Mouse (Mus musculus) activated CD4-positive, CD25-positive, alpha-beta regulatory T cell, adult 4 months (primary cell): ENCODE data around the gene Ikbkg. TPM values are rescaled to one million over a fixed set of nuclear protein-coding genes. Genes with fewer than 3 reads are reported as not detected.
A peak's percentile ranks its signal among the peaks of the same experiment; 100 is the strongest.
"Not testable (repeated sequence)": the region's sequence is repeated elsewhere in the genome, so short reads cannot be mapped to it uniquely, and the experiment has no call there.

Source experiments
- ATAC-seq: one replicate; pipeline ENCODE4 v1.8.0; 2017
- polyA plus RNA-seq, 2 experiments: library from polyadenylated mRNA; unstranded; fragments of 100-300 nt; shearing (Covaris generic); gene quantifications; one replicate each; pipeline ENCODE4 v1.2.1; 2017

The Ikbkg gene
- 10 to 100 TPM; 35.4 to 38.5 TPM for polyA plus RNA-seq

DNA sequence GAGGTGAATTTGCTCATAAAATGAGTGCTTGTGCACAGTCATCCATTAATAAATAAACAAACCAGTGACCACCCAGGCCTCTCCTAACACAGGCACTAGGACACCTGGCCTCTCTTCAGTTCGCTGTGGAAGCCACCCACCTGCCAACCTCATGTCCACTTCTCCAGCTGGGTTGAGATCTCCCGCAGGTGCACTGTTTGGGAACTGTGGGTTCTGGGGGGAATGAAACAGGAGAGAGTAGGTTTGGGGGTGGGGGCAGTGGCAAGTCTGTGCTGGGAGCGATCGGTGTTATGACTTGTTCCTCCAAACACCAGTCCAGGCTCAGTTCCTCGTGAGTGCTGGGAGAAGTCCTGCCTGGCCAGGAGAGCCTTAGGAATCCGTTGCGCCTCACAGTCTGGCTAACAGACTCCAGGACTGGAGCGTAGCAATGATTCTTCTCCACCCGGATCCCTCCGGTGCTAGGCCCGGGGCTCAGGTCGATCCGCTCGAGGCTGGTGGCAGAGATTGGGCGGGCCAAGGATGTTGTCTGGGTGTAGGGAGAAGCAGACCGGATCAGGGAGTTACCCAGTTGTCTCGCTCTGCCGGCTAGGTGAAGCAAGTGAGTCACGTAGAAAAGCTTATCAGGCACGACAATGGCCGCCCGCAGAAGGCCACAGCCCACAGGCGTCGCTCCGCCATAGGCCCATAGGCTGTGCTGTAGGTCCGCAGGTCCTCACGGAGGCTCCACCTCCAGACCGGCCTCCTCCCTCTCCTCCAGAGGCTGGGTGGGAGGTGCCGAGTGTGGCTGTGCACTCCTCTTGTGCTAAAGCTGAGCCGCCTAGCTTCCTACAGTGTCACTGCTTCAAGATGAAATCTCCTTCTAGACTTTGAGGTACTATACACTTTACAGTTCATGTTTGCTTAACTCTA lies at the start of gene Ikbkg, which contains the start of gene Fam3a:
TSS of gene Ikbkg (plus strand) at position 756 of the 909 bp plus-strand sequence.
TSS of gene Fam3a (minus strand) at position 738 of the 909 bp plus-strand sequence.
- ATAC-seq = peak; percentile 98

- ATAC-seq = no peak
Measured at GRCm38 (mm10) chrX:74352645-74353466, 40.2 kb upstream of the Ikbkg start.

- ATAC-seq = peak; percentile 77
Measured at GRCm38 (mm10) chrX:74353467-74353770, 39.7 kb upstream of the Ikbkg start, which contains the start of gene Lage3. Gene Lage3 (minus strand): TSS chrX:74353618.

GRCm38 (mm10) chrX:74357069-74357468 lies 36.0 kb upstream of the Ikbkg start:
- not testable (repeated sequence) for ATAC-seq

DNA sequence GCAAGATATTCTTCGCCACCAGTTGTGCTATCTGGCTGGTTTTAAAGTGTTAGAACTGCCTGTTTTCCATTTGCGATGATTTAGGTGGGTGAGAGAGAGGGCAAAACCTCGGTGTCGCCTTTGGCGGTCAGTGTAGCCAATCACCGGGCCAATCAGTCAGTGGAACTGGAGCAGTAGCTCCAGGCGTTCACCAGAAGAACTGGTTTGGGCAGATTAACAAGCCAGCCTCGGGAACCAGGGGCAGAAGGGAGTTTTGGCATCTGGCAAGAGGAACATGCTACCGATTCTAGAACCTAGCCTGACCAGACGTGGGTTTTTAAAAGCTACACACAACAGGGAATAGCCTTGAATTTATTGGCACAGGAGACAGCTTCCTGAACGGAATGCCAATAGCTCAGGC lies 33.9 kb upstream of the Ikbkg start:
- ATAC-seq = no peak

GRCm38 (mm10) chrX:74367512-74367911 lies 25.6 kb upstream of the Ikbkg start:
- no peak for ATAC-seq

DNA sequence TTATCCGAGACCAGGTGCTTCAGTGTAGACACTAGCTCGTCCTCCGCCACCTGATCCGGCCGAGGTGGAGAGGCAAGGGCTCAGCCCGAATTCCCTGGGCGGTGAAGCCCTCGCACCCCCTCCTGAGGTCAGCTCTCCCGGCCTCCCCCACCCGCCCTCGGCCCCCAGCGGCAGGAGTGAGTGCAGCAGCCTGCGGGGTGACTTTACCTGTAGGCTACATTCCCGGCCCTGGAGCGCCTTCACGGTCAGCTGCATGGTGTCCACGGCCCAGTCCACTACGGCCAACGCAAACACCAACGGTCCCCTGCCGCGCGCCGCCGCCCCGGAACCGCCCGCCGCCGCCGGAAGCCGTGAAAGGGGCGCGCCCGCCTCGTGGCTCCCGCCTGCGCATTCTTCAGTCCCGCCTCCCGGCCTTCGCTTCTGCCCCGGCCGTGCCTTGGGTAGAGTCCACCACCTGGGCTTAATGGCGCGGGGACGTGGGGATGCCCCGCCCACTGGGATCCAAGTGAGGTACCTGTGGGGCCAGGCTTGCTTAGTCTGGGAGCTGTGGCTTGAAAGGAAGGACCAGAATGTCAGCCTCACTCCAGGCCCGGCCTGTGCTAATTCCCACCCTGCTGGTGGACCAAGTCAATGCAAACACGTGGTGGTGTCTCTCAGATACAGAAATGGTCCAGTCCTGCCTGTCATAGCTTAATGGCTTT lies 24.7 kb upstream of the Ikbkg start:
- peak; percentile 42 for ATAC-seq

DNA sequence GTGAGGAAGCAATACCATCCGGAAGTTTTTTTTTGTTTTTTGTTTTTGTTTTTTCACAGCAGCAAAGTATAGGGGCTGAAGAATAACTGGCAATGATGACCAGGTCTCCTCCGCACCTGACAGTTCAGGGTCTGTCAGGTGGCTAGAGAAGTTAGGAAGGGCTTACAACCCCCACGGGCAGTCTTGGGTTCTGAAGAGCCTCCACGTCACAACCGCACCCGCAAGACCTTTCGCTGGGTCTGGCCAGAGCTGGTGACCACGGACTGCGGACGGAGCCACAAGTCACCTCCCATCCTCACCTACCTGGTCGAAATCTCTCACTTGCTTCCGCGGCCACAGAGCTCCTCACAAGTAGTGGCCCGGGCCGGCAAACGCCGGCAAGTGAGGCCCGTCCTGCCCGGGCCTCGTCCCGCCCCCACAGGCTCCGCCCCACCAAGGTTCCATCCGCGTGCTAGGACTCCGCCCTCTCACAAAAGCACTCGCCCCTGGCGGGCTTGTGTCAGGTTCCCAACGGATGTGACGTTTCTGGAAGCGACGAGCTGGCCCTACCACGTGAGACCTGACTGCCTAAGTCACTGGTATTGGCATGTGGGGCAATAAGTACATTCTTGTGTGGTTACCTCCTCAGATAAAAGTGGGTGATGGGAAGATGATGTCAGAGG lies 20.1 kb upstream of the Ikbkg start, which contains the start of the genes Ubl4a and Slc10a3:
TSS of gene Ubl4a (minus strand) at position 331 of the 662 bp plus-strand sequence.
TSS of gene Slc10a3 (minus strand) at position 462 of the 662 bp plus-strand sequence.
- ATAC-seq = peak; percentile 95

GRCm38 (mm10) chrX:74384451-74384850 lies 8.6 kb upstream of the Ikbkg start:
- ATAC-seq = no peak

GRCm38 (mm10) chrX:74388153-74388552 lies 4.9 kb upstream of the Ikbkg start:
- ATAC-seq = no peak

GRCm38 (mm10) chrX:74400136-74400535 lies 7.0 kb downstream of the Ikbkg start:
- no peak for ATAC-seq

DNA sequence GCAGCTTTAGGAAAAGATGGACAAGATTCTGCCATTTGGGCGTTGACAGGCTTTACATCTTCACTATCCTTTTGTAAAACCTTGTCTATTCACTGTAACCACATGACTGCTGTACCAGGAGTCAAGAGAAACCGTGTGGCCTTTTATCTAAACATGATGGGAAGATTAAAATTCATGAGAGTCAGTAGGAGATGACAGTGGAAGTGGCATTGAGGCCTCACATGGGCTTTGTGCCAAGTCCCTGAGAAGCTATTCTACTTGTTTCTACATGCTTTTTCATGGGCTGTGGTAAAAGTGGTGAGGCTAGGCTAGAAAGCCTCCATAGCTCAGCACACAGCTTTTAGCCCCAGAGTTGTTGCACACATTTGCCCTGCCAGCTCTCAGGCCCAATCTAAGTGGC lies 15.2 kb downstream of the Ikbkg start:
- no peak for ATAC-seq

DNA sequence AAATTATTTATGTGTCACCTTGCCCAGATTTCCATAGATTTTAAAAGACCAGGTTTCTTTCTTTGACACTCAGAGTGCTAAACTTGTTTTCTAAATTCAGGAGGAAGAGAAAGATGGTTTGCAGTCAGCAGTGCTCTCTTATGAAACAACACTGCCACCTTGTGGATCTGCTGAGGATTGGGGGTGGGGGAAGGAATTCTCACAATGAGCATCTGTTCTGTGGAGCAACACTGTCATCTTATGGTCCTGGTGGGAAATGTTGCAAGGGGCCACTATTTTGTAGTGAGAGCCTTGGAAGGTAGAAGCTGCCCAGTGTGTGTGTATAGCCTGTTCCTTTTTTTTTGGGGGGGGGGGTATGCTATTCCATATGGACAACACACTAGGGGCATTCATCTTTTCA lies 20.3 kb downstream of the Ikbkg start:
- peak; percentile 84 for ATAC-seq

DNA sequence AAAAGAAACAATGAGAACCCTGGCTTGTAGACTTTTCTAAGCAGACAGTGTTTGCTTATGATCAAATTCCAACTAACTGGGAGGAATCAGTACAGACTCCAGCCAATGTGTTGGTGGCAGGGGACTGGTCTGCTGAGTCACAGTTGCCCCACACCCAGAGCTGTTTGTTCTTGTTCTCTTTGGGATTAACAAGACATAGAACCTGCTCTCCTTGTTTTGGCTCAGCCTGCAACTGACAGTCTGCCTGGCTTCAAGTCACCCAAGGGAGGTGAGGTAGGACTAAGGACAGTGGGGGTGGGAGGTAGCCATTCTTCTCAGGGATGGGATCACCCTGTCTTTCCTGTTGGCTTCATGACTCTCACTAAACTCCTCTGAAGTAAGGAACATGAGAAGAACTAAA lies 31.4 kb downstream of the Ikbkg start:
- ATAC-seq = no peak

- ATAC-seq = no peak
Measured at GRCm38 (mm10) chrX:74425195-74425594, 32.1 kb downstream of the Ikbkg start.

DNA sequence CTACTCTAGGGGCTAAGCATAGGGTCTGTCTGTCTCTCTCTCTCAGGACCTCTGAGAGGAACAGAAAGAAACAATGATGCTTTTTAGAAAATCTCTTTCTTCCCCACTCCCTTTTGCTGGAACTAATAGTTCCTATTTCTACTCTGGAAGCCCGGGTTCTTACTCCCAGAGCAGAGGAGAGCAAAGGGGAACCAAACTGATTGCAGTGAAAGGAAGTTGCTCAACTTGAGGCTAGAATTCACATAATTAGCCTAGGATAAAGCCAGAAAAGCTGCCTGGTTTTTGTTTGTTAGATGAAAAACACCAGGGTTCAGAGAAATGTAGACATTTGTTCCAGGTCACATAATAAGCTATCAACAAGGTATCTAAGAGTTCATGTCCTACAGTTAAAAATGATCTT lies 33.2 kb downstream of the Ikbkg start:
- no peak for ATAC-seq

DNA sequence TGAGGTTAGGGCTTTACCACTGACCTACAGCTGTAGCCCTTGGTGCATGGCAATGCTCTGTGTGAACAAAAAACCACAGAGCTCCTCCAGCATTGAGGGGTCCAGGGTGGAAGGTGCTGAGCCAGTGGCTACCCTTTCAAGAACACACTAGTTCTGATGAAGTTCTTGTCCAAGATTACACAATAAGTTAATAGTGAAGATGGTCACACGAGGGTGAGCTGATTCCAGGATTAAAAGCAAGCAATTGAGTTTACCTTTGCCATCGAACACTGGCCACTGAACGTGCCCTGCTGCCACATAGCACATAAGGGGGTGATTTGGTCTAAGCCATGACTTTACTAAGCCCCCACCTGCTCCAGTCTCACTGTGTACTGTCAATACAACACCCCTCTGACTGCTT lies 34.0 kb downstream of the Ikbkg start:
- ATAC-seq = no peak

DNA sequence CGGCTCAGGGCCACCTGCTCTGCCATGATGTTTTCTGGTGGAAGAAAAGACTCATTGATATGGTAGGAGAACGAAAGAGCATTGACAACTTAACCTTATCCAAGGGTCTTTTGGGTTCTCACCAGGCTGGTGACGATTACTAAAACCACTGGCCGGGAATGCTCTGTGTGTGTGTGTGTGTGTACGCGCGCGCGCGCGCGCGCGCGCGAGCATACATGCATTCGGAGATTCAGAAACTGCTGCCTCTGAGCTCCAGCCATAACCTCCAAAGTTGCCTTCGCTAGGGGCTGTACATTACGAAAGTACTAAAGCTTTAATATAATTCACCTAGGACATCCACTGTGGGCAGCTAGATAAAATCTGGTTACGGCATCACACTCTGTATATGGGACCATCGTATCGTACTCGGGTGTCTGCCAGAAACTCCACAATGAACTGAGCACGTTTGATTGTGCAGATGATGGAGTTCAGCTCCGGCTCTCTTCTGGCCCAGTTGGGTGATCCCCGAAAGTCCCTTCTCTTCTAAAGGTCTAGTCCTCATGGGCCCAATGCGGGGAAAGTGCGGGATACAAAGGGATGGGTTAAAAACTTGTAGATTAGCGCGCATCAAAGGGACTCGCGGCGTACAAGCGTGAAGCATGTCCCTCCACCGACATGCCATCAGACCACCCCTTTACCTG lies 35.2 kb downstream of the Ikbkg start:
- ATAC-seq = peak; percentile 22

GRCm38 (mm10) chrX:74428826-74429276 lies 35.8 kb downstream of the Ikbkg start, which contains the start of gene G6pdx:
Gene G6pdx (minus strand): TSS chrX:74429194.
- peak; percentile 77 for ATAC-seq

DNA sequence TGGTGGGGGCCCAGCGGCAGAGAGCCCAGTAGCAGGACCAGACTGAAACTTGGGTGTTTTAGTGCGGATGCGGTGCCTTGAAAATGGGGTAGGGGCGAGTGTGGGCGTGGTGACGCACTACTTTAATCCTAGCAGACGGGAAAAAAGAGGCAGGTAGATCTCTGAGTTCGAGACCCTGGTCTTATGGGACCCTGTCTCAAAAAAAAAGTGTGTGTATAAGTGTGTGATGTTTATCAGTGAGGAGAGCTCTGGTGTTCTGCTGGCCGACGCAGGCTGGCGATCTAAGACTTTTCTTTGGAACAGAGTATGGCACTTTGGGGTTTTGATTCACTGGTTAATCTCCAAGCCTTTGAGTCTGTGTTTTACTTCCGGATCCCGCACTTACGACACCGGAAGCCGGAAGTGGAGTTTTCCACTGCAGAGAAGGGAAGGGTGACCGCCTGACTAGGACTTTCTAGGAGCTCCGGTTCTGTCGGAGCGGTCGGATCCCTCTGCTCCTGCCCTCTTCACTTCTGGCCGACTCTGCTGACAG lies 36.3 kb downstream of the Ikbkg start:
- peak; percentile 63 for ATAC-seq
